Mouse (Mus musculus) forebrain, embryonic 16.5 days (tissue): ENCODE results near the gene Gtpbp3. TPM values are rescaled to one million over a fixed set of nuclear protein-coding genes. Genes with fewer than 3 reads are reported as not detected.

Experiments
- ATAC-seq: fragments of 200-750 bp; cut with Nextera tagmentation; 2 replicates; pipeline ENCODE4 v1.8.0; 2017; ENCODE audit warnings: mild to moderate bottlenecking, moderate library complexity
- H3K27ac ChIP-seq: fragments of 300-500 bp; sonication (generic); 2 replicates; pipeline ENCODE4 v1.5.1; 2014; ENCODE audit warnings: low read length, control low read depth
- H3K27me3 ChIP-seq: fragments of 300-500 bp; sonication (generic); replicated peaks from 2 replicates; pipeline ENCODE4 v1.6.1; 2014; ENCODE audit warnings: low read length; ENCODE audit not compliant: control insufficient read depth, insufficient read depth
- H3K36me3 ChIP-seq: fragments of 300-500 bp; sonication (generic); 2 replicates; pipeline ENCODE4 v1.6.1; 2014; ENCODE audit not compliant: control insufficient read depth, insufficient read depth
- H3K4me1 ChIP-seq: fragments of 300-500 bp; sonication (generic); replicated peaks from 2 replicates; pipeline ENCODE4 v1.6.1; 2014; ENCODE audit warnings: low read length; ENCODE audit not compliant: control insufficient read depth, insufficient read depth
- H3K4me2 ChIP-seq: fragments of 300-500 bp; sonication (generic); 2 replicates; pipeline ENCODE4 v1.6.1; 2014; ENCODE audit warnings: mild to moderate bottlenecking, low read length, control low read depth
- H3K4me3 ChIP-seq: fragments of 300-500 bp; sonication (generic); replicated peaks from 2 replicates; pipeline ENCODE4 v1.5.1; 2014; ENCODE audit warnings: mild to moderate bottlenecking, low read length, control low read depth
- H3K9ac ChIP-seq: fragments of 300-500 bp; sonication (generic); replicated peaks from 2 replicates; pipeline ENCODE4 v1.6.1; 2014; ENCODE audit warnings: low read depth, low read length, control low read depth
- H3K9me3 ChIP-seq: fragments of 300-500 bp; sonication (generic); 2 replicates; pipeline ENCODE4 v1.6.1; 2016; ENCODE audit warnings: low read length; ENCODE audit not compliant: control insufficient read depth
- WGBS: fragments of 180-500 bp; shearing (Covaris S2); extraction: QIAGEN DNeasy Blood & Tissue Kit; methylation state at CpG from one replicate; pipeline ENCODE4 v1.1.7; 2014; 5-methylcytosine and 5-hydroxymethylcytosine counted together
- polyA plus RNA-seq: library from polyadenylated mRNA; unstranded; fragments of >200 nt; fragmentation: Nextera tagmentation; extraction: Ambion mirVana; gene quantifications from 2 replicates; pipeline ENCODE4 v1.2.1, GENCODE M21; 2015

Gtpbp3 gene
- polyA plus RNA-seq, 1 experiment from 2014 or later: 12.1 TPM

- Histone ChIP-seq H3K9ac (no peak overlapping the region), H3K27me3 (no peaks in the 10 kb centered on the region), H3K36me3 (no peaks in the 10 kb centered on the region), H3K4me2 (no peak overlapping the region), H3K27ac (no peak overlapping the region), H3K4me3 (no peak overlapping the region), H3K4me1 (peaks cover 42% of the 10 kb centered on the region), H3K9me3 (no peaks in the 10 kb centered on the region)
- no peak for ATAC-seq
- WGBS: 95% methylated on average over 2 of the region's 2 CpGs
Measured at GRCm38 (mm10) chr8:71467201-71467600, 20.7 kb upstream of the Gtpbp3 start.

- no peak overlapping the region for H3K9ac ChIP-seq
- no peak overlapping the region for H3K4me3 ChIP-seq
- 88% methylated on average over 1 of the region's 1 CpGs for WGBS
- no peak overlapping the region for H3K27ac ChIP-seq
- no peak overlapping the region for H3K4me2 ChIP-seq
- no peaks in the 10 kb centered on the region for H3K27me3 ChIP-seq
- H3K36me3 ChIP-seq: no peaks in the 10 kb centered on the region
- no peak for ATAC-seq
- peaks cover 34% of the 10 kb centered on the region for H3K4me1 ChIP-seq
- no peaks in the 10 kb centered on the region for H3K9me3 ChIP-seq
Measured at GRCm38 (mm10) chr8:71468001-71468400, 19.9 kb upstream of the Gtpbp3 start.

- Histone ChIP-seq H3K36me3 (peaks cover 3% of the 10 kb centered on the region; the same call in 1 of the 2 replicates), H3K4me1 (peaks cover 31% of the 10 kb centered on the region), H3K27me3 (no peaks in the 10 kb centered on the region), H3K4me3 (peak within 1 kb of the TSS; percentile 74), H3K4me2 (peak within 1 kb of the TSS; percentile 76), H3K9me3 (no peaks in the 10 kb centered on the region), H3K9ac (peak within 1 kb of the TSS; percentile 76), H3K27ac (peak within 1 kb of the TSS; percentile 83)
- ATAC-seq: peak; percentile 91
- 0% methylated on average over 42 of the region's 52 CpGs for WGBS
Measured at GRCm38 (mm10) chr8:71468916-71469315, 19.0 kb upstream of the Gtpbp3 start, which contains the start of gene Dda1. Gene Dda1, plus strand, starts transcription at chr8:71469199.

GRCm38 (mm10) chr8:71469411-71469810 is 18.5 kb upstream of the Gtpbp3 start:
- Histone ChIP-seq H3K27ac (peak overlapping the region; percentile 83), H3K4me1 (peaks cover 26% of the 10 kb centered on the region), H3K9ac (peak overlapping the region; percentile 76), H3K4me2 (peak overlapping the region; percentile 76), H3K27me3 (no peaks in the 10 kb centered on the region), H3K4me3 (peak overlapping the region; percentile 74), H3K36me3 (peaks cover 3% of the 10 kb centered on the region; the same call in 1 of the 2 replicates), H3K9me3 (no peaks in the 10 kb centered on the region)
- ATAC-seq: peak; percentile 50
- WGBS: 2% methylated on average over 21 of the region's 24 CpGs

GRCm38 (mm10) chr8:71470146-71470912 is 17.6 kb upstream of the Gtpbp3 start:
- peaks cover 7% of the 10 kb centered on the region; the same call in 1 of the 2 replicates for H3K36me3 ChIP-seq
- H3K9ac ChIP-seq: peak overlapping the region; percentile 76
- WGBS: 82% methylated on average over 3 of the region's 3 CpGs
- H3K4me3 ChIP-seq: peak overlapping the region; percentile 74
- no peaks in the 10 kb centered on the region for H3K27me3 ChIP-seq
- peaks cover 24% of the 10 kb centered on the region for H3K4me1 ChIP-seq
- no peak for ATAC-seq
- no peaks in the 10 kb centered on the region for H3K9me3 ChIP-seq
- no peak overlapping the region for H3K27ac ChIP-seq
- peak overlapping the region; percentile 76 for H3K4me2 ChIP-seq

GRCm38 (mm10) chr8:71470913-71471255 is 17.0 kb upstream of the Gtpbp3 start:
- Histone ChIP-seq H3K4me2 (no peak overlapping the region), H3K27me3 (no peaks in the 10 kb centered on the region), H3K4me1 (peaks cover 23% of the 10 kb centered on the region), H3K9ac (no peak overlapping the region), H3K27ac (no peak overlapping the region), H3K36me3 (peaks cover 7% of the 10 kb centered on the region; the same call in 1 of the 2 replicates), H3K9me3 (no peaks in the 10 kb centered on the region), H3K4me3 (no peak overlapping the region)
- WGBS: 80% methylated on average over 5 of the region's 5 CpGs
- ATAC-seq: no peak

GRCm38 (mm10) chr8:71471861-71472260 is 16.0 kb upstream of the Gtpbp3 start:
- Histone ChIP-seq H3K9ac (no peak overlapping the region), H3K36me3 (peaks cover 7% of the 10 kb centered on the region; the same call in 1 of the 2 replicates), H3K4me1 (peaks cover 25% of the 10 kb centered on the region), H3K4me2 (no peak overlapping the region), H3K27ac (no peak overlapping the region), H3K27me3 (no peaks in the 10 kb centered on the region), H3K4me3 (no peak overlapping the region), H3K9me3 (no peaks in the 10 kb centered on the region)
- no peak for ATAC-seq
- 93% methylated on average over 17 of the region's 17 CpGs for WGBS

- Histone ChIP-seq H3K27me3 (no peaks in the 10 kb centered on the region), H3K9ac (no peak overlapping the region), H3K36me3 (peaks cover 7% of the 10 kb centered on the region; the same call in 1 of the 2 replicates), H3K4me2 (no peak overlapping the region), H3K9me3 (no peaks in the 10 kb centered on the region), H3K27ac (no peak overlapping the region), H3K4me3 (no peak overlapping the region), H3K4me1 (peaks cover 32% of the 10 kb centered on the region)
- no peak for ATAC-seq
- WGBS: 84% methylated on average over 8 of the region's 8 CpGs
Measured at GRCm38 (mm10) chr8:71472601-71473386, 15.1 kb upstream of the Gtpbp3 start.

GRCm38 (mm10) chr8:71474344-71474743 is 13.6 kb upstream of the Gtpbp3 start:
- 96% methylated on average over 18 of the region's 18 CpGs for WGBS
- peaks cover 29% of the 10 kb centered on the region for H3K4me1 ChIP-seq
- H3K27me3 ChIP-seq: no peaks in the 10 kb centered on the region
- ATAC-seq: no peak
- no peak overlapping the region for H3K27ac ChIP-seq
- H3K9me3 ChIP-seq: no peaks in the 10 kb centered on the region
- peaks cover 15% of the 10 kb centered on the region for H3K36me3 ChIP-seq
- H3K4me3 ChIP-seq: no peak overlapping the region
- H3K9ac ChIP-seq: no peak overlapping the region
- no peak overlapping the region for H3K4me2 ChIP-seq
